ENCODE assay signal across 18 mouse cellular contexts in the genomic region with DNA sequence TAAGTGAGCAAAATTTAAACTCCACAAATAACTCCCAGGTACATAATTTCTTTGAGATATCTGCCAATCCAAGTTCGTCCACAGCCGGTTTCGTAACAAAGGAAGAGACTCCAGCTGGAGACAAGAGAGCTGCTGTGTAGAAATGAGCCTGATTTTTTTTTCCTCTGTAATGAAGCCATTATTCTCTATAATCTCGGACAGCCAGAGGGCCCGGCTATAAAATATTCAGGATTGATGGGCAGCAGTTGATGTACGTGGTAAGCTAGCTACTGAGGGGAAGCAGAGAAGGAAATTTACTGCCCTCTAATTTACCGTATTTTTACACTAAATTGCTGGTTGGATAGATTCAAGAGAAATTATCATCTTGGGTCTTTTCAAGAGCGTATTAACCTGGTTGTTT.
"Had no signal": no experiment of that assay in that cellular context is flagged by ENCODE, and none has a peak within 500 bp of the region (broad histone marks: within the 10 kb centered on the region; RNA-seq: fewer than 3 reads in every experiment).

No protein-coding gene starts in this region.

- H3K4me1 ChIP-seq: limb, embryonic 15.5 days; midbrain, embryonic 12.5 days; stomach, embryonic 15.5 days had no signal

- H3K27me3 ChIP-seq: limb, embryonic 12.5 days; limb, embryonic 15.5 days; midbrain, embryonic 12.5 days; stomach, embryonic 15.5 days had no signal

- H3K9ac ChIP-seq: limb, embryonic 12.5 days; limb, embryonic 15.5 days; liver, embryonic 14.5 days; liver, postnatal 0 days; lung, embryonic 14.5 days; midbrain, embryonic 12.5 days; stomach, embryonic 15.5 days had no signal

- DNase-seq: kidney, adult 18-20 months; kidney, adult 9 months; kidney, postnatal 14 days; kidney, postnatal 4 days; left cerebral cortex, postnatal 4 days; liver, postnatal 0 days; lung, embryonic 14.5 days; right cerebral cortex, postnatal 14 days; right cerebral cortex, postnatal 4 days; thymus, postnatal 25 days had no signal

- H3K36me3 ChIP-seq: limb, embryonic 12.5 days; limb, embryonic 15.5 days; stomach, embryonic 15.5 days had no signal

- H3K9me3 ChIP-seq: limb, embryonic 12.5 days; limb, embryonic 15.5 days; midbrain, embryonic 12.5 days; stomach, embryonic 15.5 days had no signal

- H3K4me2 ChIP-seq: limb, embryonic 12.5 days; limb, embryonic 15.5 days; liver, embryonic 11.5 days; lung, embryonic 14.5 days; midbrain, embryonic 12.5 days; stomach, embryonic 15.5 days had no signal

- ATAC-seq: liver, postnatal 0 days; lung, postnatal 0 days had no signal

- H3K4me3 ChIP-seq: limb, embryonic 12.5 days; limb, embryonic 15.5 days; midbrain, embryonic 12.5 days; stomach, embryonic 15.5 days had no signal

- H3K27ac ChIP-seq: limb, embryonic 12.5 days; limb, embryonic 15.5 days; liver, embryonic 14.5 days; macrophage; midbrain, embryonic 12.5 days; stomach, embryonic 15.5 days had no signal
